Mouse (Mus musculus): ENCODE data around the gene Apom.

- TF ChIP-seq CTCF (IDR thresholded peaks at IDR 0.05 in 2 of 3, conservative IDR thresholded peaks at IDR 0.05 in 1 of 3; ENCODE audit: control insufficient read depth in 1 of 3, insufficient read depth in 1 of 3, low read depth in 2 of 3, low read length in 3 of 3, poor library complexity in 1 of 3, severe bottlenecking in 1 of 3) (peak; percentile 56 to 92 (median 82)), EP300 (IDR thresholded peaks at IDR 0.05; ENCODE audit: low read depth in 1 of 2, low read length in 2 of 2) (no peak)
These were observed 26.0 kb downstream of the Apom start for GRCm38 (mm10) chr17:35105740-35106389.
